Mouse (Mus musculus): ENCODE results near the gene Ndufa3. TPM values are rescaled to one million over a fixed set of nuclear protein-coding genes. Genes with fewer than 3 reads are reported as not detected.

The Ndufa3 gene
- total RNA-seq, 2 experiments from 2014 or later = 531 to 596 TPM

- peak; percentile 93 to 95 for DNase-seq (ENCODE audit: low spot score in 2 of 2)
Observed at GRCm38 (mm10) chr7:3665215-3666114, 48.3 kb downstream of the Ndufa3 start, which contains the start of gene Leng1. Gene Leng1 (minus strand): TSS chr7:3665840.

DNA sequence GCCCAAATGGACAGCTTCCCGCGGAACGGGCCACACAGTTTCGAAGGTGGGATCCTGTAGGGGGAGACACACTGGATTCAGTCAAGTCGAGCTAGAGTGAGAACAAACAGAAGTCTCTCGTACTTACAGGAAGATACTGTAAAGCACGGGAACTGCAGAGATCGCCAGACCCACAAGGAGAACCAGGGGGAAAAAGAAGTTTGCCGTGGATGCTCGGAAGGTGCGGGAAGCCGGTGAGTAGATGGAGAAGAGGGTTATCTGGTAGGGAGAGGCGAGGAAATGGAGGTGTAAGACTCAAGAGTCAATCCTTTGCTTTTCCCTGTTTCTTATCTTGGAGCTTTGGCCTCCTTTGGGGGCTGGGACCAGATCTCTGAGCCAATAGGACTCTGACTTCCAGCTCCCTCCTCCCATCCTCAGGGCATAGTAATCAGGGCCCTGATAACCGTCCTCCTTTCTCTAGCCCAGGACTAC is 49.8 kb downstream of the Ndufa3 start:
- no peak for DNase-seq (ENCODE audit: low spot score in 2 of 2)

Small RNA genes lying within 50 kb of the gene (microRNA-seq; reads per million reads assigned to microRNA genes)
- gene Gm25100 = 0 reads per million in 2 experiments
- 5.6 to 6.1 reads per million in 2 experiments for gene Mir3572

Other genes with a start within 250 kb of the Ndufa3 start
- gene Cacng8, start 226.7 kb upstream of the Ndufa3 start, total RNA-seq (2021) = 100 to 1,000 TPM; 294 to 302 TPM
- 1 to 10 TPM in 1 of 2 experiments, under 1 TPM in 1; 0.56 to 1.2 TPM for gene Cacng6, start 193.2 kb upstream of the Ndufa3 start, total RNA-seq (2021)
- gene Tarm1, start 114.7 kb upstream of the Ndufa3 start, total RNA-seq (2021) = not detected
- 1 to 10 TPM in 1 of 2 experiments, under 1 TPM in 1; 0.74 to 1.2 TPM for gene Oscar, start 1.2 kb upstream of the Ndufa3 start, total RNA-seq (2021)
- gene Tfpt, start 12.6 kb downstream of the Ndufa3 start, total RNA-seq (2021) = 10 to 100 TPM; 34.4 to 42.6 TPM
- 10 to 100 TPM; 59.7 to 59.9 TPM for gene Prpf31, start 12.6 kb downstream of the Ndufa3 start, total RNA-seq (2021)
- gene Cnot3, start 27.9 kb downstream of the Ndufa3 start, total RNA-seq (2021) = 10 to 100 TPM; 54.5 to 57.5 TPM
- 1 to 10 TPM; 6.1 to 7.3 TPM for gene Leng1, start 48.5 kb downstream of the Ndufa3 start, total RNA-seq (2021)
- gene Tmc4, start 60.2 kb downstream of the Ndufa3 start, total RNA-seq (2021) = 1 to 10 TPM; 5.0 to 6.0 TPM
- gene Tsen34, start 75.5 kb downstream of the Ndufa3 start, total RNA-seq (2021) = 10 to 100 TPM; 85.9 to 97.3 TPM
- 100 to 1,000 TPM; 142 to 146 TPM for gene Mboat7, start 76.2 kb downstream of the Ndufa3 start, total RNA-seq (2021)
- gene Rps9, start 86.6 kb downstream of the Ndufa3 start, total RNA-seq (2021) = 100 to 1,000 TPM; 554 to 633 TPM
- under 1 TPM in 1 of 2 experiments, not detected in 1; 0.14 TPM for gene Pirb, start 103.0 kb downstream of the Ndufa3 start, total RNA-seq (2021)
- gene Gm15448, start 208.3 kb downstream of the Ndufa3 start, total RNA-seq (2021) = not detected
- under 1 TPM in 1 of 2 experiments, not detected in 1; 0.25 TPM for gene Pira2, start 227.7 kb downstream of the Ndufa3 start, total RNA-seq (2021)

All from layer of hippocampus, postnatal 10 days (tissue).